Mouse (Mus musculus) limb, embryonic 11.5 days (tissue): ENCODE data around the gene Kdm1a. TPM values are rescaled to one million over a fixed set of nuclear protein-coding genes. Genes with fewer than 3 reads are reported as not detected.
A peak's percentile ranks its signal among the peaks of the same experiment; 100 is the strongest.

Experiments
- ATAC-seq: fragments of 200-750 bp; cut with Nextera tagmentation; 2 replicates; pipeline ENCODE4 v1.8.0; 2017; ENCODE audit warnings: low read depth; ENCODE audit not compliant: insufficient number of reproducible peaks, low FRiP score, low TSS enrichment
- DNase-seq: peaks from one replicate; pipeline ENCODE4 v3.0.0-alpha.2; 2015; ENCODE audit warnings: low spot score
- H3K27ac ChIP-seq: fragments of 300-500 bp; sonication (generic); replicated peaks from 2 replicates; pipeline ENCODE4 v1.5.1; 2014; ENCODE audit warnings: low read depth, mild to moderate bottlenecking, low read length
- H3K27me3 ChIP-seq: fragments of 300-500 bp; sonication (generic); 2 replicates; pipeline ENCODE4 v1.6.1; 2014; ENCODE audit warnings: mild to moderate bottlenecking, low read length, mixed read lengths; ENCODE audit not compliant: control insufficient read depth, insufficient read depth
- H3K36me3 ChIP-seq: fragments of 300-500 bp; sonication (generic); 2 replicates; pipeline ENCODE4 v1.6.1; 2014; ENCODE audit warnings: mild to moderate bottlenecking, low read length, moderate library complexity, mixed read lengths; ENCODE audit not compliant: control insufficient read depth, insufficient read depth
- H3K4me1 ChIP-seq: fragments of 300-500 bp; sonication (generic); 2 replicates; pipeline ENCODE4 v1.6.1; 2014; ENCODE audit warnings: low read length, mixed read lengths; ENCODE audit not compliant: control insufficient read depth, insufficient read depth
- H3K4me2 ChIP-seq: fragments of 300-500 bp; sonication (generic); 2 replicates; pipeline ENCODE4 v1.6.1; 2014; ENCODE audit warnings: low read depth, mild to moderate bottlenecking, moderate library complexity; ENCODE audit not compliant: severe bottlenecking
- H3K4me3 ChIP-seq: fragments of 300-500 bp; sonication (generic); 2 replicates; pipeline ENCODE4 v1.5.1; 2014; ENCODE audit warnings: low read depth, low read length
- H3K9ac ChIP-seq: fragments of 300-500 bp; sonication (generic); 2 replicates; pipeline ENCODE4 v1.6.1; 2014; ENCODE audit warnings: mild to moderate bottlenecking, low read length
- H3K9me3 ChIP-seq: fragments of 300-500 bp; sonication (generic); 2 replicates; pipeline ENCODE4 v1.6.1; 2016; ENCODE audit warnings: low read length; ENCODE audit not compliant: control insufficient read depth
- WGBS: fragments of 180-500 bp; shearing (Covaris S2); extraction: QIAGEN DNeasy Blood & Tissue Kit; methylation state at CpG from one replicate; pipeline ENCODE4 v1.1.7; 2014; 5-methylcytosine and 5-hydroxymethylcytosine counted together
- polyA plus RNA-seq: library from polyadenylated mRNA; unstranded; fragments of >200 nt; fragmentation: Nextera tagmentation; extraction: Ambion mirVana; gene quantifications from 2 replicates; pipeline ENCODE4 v1.2.1, GENCODE M21; 2014

Kdm1a gene
- 75.3 and 82.3 TPM in 2 replicates for polyA plus RNA-seq

DNA sequence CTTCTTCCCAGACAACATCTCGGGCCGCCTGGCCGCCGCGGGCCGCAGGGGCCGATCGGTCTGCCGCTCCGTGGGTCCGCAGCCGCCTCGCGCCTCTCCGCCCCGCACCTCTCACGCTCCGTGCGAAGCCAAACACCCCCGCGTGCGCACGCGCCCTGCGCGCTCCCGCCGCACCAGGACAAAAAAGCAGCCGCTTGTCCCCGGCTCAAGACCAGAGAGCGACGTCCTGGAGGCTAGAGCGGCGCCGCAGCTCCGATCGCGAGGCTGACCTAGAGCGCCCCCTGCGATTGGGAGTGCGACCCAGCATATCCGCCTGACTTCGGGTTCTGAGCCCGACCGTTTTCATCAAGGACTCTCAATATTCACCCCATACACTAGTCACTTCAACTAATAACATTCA lies at the start of gene Kdm1a:
Gene Kdm1a, minus strand, starts transcription at position 156 of the 400 bp plus-strand sequence.
- peak within 1 kb of the TSS; percentile 93 for H3K4me3 ChIP-seq
- ATAC-seq, result peak; percentile 80; the same call in 1 of the 2 replicates
- H3K27me3 ChIP-seq, result no peaks in the 10 kb centered on the region
- H3K36me3 ChIP-seq, result no peaks in the 10 kb centered on the region
- no peaks in the 10 kb centered on the region for H3K9me3 ChIP-seq
- H3K9ac ChIP-seq, result peak within 1 kb of the TSS; percentile 98
- peak; percentile 99 for DNase-seq
- peak within 1 kb of the TSS; percentile 54 for H3K4me2 ChIP-seq
- under 1% methylated on average over 37 of the region's 45 CpGs for WGBS
- H3K4me1 ChIP-seq, result peaks cover 5% of the 10 kb centered on the region; the same call in 1 of the 2 replicates
- H3K27ac ChIP-seq, result peak within 1 kb of the TSS; percentile 93

DNA sequence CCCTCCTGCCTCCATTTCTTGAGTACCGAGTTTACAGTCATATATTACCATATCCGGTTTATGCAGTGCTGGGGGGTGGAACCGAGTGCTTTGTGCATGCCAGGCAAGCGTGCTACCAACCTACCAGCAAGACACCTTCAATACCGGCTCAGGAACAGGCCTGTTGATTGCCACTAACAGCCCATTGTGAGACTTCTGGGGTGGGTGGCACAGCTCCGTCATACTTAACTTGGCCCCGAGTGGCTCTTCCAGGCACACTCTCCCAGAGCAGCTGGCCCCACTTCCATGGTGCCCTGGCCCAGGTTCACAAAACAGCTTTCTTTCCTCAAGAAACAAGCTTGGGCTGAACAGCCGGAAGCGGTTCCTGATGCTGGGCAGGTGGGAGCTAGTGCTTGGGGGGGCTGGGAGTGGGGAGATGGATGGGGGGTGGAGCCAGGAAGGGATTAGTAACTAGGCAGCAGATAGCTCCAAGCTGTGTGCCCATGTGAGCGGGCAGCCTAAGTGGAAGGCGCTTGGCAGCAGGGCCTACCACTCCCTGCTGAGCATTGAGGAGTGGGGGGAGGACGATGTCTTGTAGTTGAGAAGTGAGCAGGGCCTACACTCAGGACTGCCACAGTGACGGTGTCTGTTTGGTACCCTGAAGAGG lies 49.5 kb upstream of the Kdm1a start:
- ATAC-seq, result no peak
- no peaks in the 10 kb centered on the region for H3K4me1 ChIP-seq

DNA sequence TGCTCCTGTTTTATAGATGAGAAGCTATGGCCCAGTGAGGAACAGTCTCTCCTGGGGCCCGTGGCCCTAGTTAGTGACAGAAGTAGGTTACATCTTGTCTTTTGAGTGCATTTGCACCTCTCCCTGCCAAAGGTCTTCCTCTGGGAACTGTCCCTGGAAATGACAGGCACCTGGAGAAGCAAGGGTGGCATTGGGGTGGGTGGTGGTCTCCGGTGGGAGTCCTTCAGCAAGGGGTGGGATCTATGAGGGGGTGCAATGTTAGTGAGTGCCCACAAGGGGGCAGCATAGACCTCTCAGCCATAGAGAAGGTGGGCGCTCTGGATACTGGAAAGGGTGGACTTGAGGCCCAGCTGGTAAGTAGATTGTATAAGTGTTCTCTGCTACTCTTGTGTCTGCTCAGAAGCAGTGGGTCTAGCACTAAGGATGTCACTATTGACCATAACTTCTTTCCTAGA lies 48.9 kb upstream of the Kdm1a start:
- WGBS, result 56% methylated on average over 3 of the region's 3 CpGs
- Histone ChIP-seq H3K36me3 (no peaks in the 10 kb centered on the region), H3K4me3 (no peak overlapping the region), H3K9ac (no peak overlapping the region), H3K9me3 (no peaks in the 10 kb centered on the region), H3K27ac (no peak overlapping the region), H3K27me3 (no peaks in the 10 kb centered on the region), H3K4me2 (no peak overlapping the region), H3K4me1 (no peaks in the 10 kb centered on the region)
- DNase-seq (peak; percentile 67), ATAC-seq (peak; percentile 41; the same call in 1 of the 2 replicates)

More for the DNA sequence above, 49.5 kb upstream of the Kdm1a start:
- Histone ChIP-seq H3K27ac (no peak overlapping the region), H3K4me2 (no peak overlapping the region), H3K36me3 (no peaks in the 10 kb centered on the region), H3K4me3 (no peak overlapping the region), H3K27me3 (no peaks in the 10 kb centered on the region), H3K9ac (no peak overlapping the region), H3K9me3 (no peaks in the 10 kb centered on the region)
- no peak for DNase-seq
- whole genome bisulfite sequencing, result 83% methylated on average over 13 of the region's 13 CpGs

DNA sequence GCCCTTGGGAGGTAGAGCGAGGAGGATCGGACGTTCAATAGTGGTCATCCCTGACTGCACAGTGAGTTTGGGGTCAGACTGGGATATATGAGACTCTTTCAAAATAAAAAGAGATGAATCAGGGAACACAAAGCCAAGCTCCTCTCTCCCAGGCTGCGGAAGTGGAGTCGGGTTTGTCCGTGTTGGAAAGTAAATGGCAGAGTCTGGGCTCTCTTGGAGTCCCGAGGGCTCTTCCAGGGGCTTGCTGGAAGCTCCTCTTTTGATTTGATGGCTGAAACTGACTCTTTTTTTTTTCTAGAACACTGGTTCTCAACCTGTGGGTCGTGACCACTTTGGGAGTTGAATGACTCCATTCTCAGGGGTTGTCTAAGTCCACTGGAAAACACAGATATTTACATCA lies 47.7 kb upstream of the Kdm1a start:
- no peak overlapping the region for H3K9ac ChIP-seq
- no peak for DNase-seq
- no peaks in the 10 kb centered on the region for H3K4me1 ChIP-seq
- WGBS, result 87% methylated on average over 8 of the region's 8 CpGs
- no peak overlapping the region for H3K27ac ChIP-seq
- no peak overlapping the region for H3K4me2 ChIP-seq
- no peaks in the 10 kb centered on the region for H3K36me3 ChIP-seq
- no peak overlapping the region for H3K4me3 ChIP-seq
- no peak for ATAC-seq
- H3K27me3 ChIP-seq, result no peaks in the 10 kb centered on the region
- no peaks in the 10 kb centered on the region for H3K9me3 ChIP-seq

DNA sequence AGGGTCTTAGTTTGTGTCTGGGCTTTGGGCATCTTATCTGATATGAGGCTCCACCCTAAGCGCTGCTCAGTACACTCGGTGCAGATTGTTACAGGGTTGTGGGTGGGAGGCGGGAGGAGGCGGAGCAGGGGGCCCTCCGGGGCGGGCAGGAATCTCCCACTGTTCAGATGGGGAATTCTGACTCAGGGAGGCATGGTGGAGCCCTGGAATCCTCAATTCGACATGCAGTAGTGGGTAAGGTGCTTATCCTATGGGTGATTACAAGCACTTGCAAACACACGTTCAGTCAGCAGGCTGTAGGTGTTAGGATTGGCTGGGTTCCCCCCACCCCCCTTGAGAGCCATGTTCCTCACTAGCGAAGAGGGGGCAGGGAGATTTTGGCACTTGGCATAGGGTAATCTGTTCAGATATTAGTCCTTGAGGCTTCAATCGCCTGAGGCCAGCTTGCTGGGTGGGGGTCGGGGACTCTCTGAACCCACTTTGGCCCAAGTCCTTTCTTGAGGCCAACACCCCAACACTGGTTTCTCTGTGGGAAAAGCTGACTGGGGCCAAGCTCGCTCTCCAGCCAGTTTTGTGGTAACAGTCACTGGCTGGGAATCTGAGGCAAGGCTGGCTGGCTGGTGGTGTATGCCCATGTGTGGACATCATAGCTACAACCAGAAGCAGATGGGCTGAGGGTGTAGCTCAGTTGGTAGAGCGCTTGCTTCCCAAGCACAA lies 47.1 kb upstream of the Kdm1a start:
- Histone ChIP-seq H3K27ac (no peak overlapping the region), H3K27me3 (no peaks in the 10 kb centered on the region), H3K36me3 (no peaks in the 10 kb centered on the region), H3K9ac (no peak overlapping the region), H3K4me3 (no peak overlapping the region), H3K4me2 (no peak overlapping the region), H3K9me3 (no peaks in the 10 kb centered on the region), H3K4me1 (no peaks in the 10 kb centered on the region)
- 41% methylated on average over 13 of the region's 13 CpGs for WGBS
- no peak; the same call in 1 of the 2 replicates for ATAC-seq
- DNase-seq, result peak; percentile 24

DNA sequence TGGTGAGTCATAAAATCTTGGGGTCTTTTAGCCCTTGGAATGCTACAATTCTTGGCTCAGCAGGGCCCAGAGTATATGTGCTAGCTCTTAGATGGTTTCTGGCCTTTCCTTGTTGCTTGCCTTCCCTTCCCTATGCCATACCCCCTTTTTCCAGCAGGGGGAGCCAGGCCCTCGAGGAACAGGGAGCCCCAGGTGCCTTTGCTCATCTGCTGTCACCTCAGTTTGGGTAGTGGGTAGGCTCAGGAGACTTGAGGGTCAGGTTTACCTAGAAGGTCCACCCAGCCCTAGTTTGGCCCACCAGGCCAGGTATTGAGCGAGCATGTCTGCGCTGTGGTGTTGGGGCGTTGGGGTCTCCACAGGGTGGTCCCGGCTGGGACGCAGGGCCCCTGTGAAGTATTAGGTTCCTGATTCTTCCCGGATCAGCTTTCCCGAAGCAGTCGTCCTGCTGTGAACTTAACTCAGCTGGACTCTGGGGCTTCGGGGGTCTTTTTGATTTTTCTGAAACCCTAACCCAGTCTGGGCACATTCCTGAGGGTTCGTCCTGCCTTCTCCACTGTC lies 46.5 kb upstream of the Kdm1a start:
- no peak overlapping the region for H3K27ac ChIP-seq
- WGBS, result 18% methylated on average over 11 of the region's 11 CpGs
- no peak overlapping the region for H3K4me3 ChIP-seq

DNA sequence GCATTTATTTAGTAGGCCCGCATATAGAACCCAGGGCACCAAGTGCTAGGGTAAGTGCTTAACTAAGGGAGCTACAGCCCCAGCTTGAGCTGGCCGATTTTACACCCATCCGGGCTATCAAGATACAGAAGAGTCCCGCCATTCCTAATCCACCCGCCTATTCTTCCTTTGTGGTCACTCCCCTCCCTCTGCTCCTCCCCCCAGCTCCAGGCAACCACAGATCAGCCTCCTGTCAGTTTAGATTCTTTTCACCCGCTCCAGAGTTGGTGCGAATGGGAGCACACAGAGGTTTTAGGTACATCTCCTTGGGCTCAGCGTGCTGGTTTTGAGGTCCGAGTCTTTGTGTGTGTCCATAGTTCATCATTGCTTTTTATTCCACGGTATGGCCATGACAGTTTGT lies 36.4 kb upstream of the Kdm1a start:
- ATAC-seq, result no peak
- peaks cover 38% of the 10 kb centered on the region for H3K27me3 ChIP-seq

More for the DNA sequence above, 46.5 kb upstream of the Kdm1a start:
- ATAC-seq (no peak; the same call in 1 of the 2 replicates), DNase-seq (peak; percentile 92)
- H3K4me1 ChIP-seq, result no peaks in the 10 kb centered on the region
- H3K36me3 ChIP-seq, result no peaks in the 10 kb centered on the region
- no peak overlapping the region for H3K4me2 ChIP-seq
- H3K9ac ChIP-seq, result no peak overlapping the region
- H3K9me3 ChIP-seq, result no peaks in the 10 kb centered on the region
- H3K27me3 ChIP-seq, result no peaks in the 10 kb centered on the region

DNA sequence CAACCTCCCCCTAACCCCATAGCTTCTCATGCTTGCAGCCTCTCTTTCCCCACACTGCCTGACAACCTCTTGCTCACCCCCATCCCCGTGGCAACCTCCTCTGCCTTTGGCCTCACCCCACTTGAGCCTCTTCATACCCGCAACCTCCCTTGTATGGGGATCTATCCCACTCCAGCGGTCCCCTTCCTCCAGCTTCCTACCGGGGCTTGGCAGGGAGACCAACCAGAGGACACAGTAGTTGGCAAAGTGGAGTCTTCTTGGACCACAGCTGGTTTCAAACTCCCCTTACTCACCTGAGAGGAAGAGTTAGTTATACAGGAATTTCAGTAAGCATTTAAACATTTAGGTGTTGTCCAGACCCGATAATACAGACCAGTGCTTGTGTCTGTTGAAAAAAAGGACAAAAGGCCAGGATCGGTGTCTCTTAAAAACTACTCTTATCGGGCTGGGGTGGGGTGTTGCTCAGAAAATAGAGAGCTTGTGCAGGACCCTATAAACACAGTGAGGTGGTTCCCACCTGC lies 35.8 kb upstream of the Kdm1a start:
- DNase-seq (peak; percentile 25), ATAC-seq (no peak)
- H3K4me3 ChIP-seq, result no peak overlapping the region
- no peak overlapping the region for H3K27ac ChIP-seq
- 38% methylated on average over 7 of the region's 7 CpGs for WGBS
- no peak overlapping the region; the same call in 1 of the 2 replicates for H3K4me2 ChIP-seq
- H3K9me3 ChIP-seq, result no peaks in the 10 kb centered on the region
- peaks cover 38% of the 10 kb centered on the region for H3K27me3 ChIP-seq
- H3K36me3 ChIP-seq, result no peaks in the 10 kb centered on the region
- H3K4me1 ChIP-seq, result peaks cover 10% of the 10 kb centered on the region
- H3K9ac ChIP-seq, result no peak overlapping the region; the same call in 1 of the 2 replicates

More for the DNA sequence above, 36.4 kb upstream of the Kdm1a start:
- Histone ChIP-seq H3K4me3 (no peak overlapping the region), H3K27ac (no peak overlapping the region), H3K9ac (no peak overlapping the region), H3K4me2 (no peak overlapping the region), H3K4me1 (peaks cover 10% of the 10 kb centered on the region), H3K9me3 (no peaks in the 10 kb centered on the region), H3K36me3 (no peaks in the 10 kb centered on the region)
- DNase-seq, result peak; percentile 27
- 10% methylated on average over 10 of the region's 10 CpGs for WGBS
